Mouse (Mus musculus): ENCODE data around the gene Tmco5.
"Not testable (repeated sequence)": the region's sequence is repeated elsewhere in the genome, so short reads cannot be mapped to it uniquely, and the experiment has no call there.

Tmco5 gene

DNA sequence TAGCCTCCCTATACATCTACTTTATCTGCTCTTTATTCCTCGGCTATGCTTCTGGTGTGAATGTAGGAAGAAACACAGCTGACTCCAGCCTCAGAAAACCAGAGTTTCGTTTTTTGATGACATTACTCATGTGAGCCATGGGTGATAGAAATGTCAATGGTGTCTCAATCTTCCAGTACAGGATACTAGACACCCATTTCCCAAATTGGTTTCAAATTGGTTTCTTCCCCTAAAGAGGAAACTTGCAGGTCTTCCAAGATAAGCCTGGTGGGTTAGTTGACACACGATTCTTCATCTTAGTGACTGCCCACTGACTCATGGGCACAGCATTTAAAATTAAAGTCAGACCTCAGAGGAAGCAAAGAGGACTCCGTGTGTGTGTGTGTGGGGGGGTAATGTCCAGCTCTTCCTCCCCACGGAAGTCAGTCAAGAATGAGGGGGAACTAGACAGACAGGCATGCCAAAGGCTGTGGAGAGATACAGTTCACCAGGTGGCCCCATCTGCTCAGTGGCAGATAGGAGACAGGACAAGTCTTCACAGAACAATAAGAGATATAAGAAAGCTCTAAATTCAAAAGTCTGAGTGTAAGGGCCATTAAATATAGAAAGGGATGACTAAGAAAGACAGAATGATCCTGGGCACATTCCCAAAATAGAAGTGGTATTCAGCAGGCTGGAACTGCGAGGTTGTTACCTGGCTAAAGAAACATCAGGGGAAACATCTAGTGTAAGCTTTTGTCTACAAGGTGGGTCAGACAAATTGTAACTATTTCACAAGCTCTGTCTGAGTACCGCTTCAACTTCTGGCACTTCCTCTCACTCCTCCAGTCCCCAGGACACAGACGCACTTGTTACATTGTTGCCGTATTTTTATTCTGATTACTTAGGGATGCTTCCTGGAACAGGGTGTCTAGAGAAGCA, 44.3 kb downstream of the Tmco5 start:
- DNase-seq (ENCODE audit: low spot score in 2 of 2): no peak

DNA sequence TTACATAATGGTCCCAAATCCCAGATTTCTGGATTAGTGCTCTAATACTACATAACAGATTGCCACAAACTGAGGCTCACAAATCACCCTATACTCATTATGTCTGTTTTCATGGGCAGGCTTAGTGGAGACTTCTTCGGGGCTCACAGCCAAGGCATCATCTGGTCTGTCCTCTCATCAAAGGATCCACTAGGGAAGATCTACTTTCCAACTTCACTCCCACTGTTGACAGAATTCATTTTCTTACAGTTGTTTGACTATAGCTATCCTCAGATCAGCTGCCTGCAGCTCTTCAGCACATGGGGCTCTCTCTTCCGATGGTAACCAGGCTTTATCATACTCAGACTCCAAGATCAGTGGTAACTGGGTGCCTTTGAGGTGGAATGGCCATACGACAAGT, 45.2 kb downstream of the Tmco5 start:
- no peak for DNase-seq (ENCODE audit: low spot score in 2 of 2)

DNA sequence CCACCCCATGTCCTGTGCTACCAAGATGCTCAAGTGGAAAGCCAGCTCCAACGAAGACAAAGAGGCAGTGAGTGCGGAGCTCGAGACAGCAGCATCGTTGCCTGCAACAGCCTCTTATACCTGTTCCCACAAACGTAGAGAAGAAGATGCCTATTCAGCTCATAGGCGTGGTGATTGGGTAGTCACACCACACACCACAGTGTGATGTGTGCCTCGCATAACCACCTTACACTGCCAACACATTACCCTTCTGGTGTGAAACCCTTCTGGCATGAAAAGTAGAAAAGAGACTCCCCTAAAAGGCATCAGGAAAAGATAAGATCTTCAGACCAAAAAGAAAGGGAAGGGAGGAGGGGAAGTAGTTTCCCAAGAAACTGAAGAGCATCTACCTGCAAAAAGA, 45.8 kb downstream of the Tmco5 start:
- no peak for DNase-seq (ENCODE audit: low spot score in 2 of 2)

DNA sequence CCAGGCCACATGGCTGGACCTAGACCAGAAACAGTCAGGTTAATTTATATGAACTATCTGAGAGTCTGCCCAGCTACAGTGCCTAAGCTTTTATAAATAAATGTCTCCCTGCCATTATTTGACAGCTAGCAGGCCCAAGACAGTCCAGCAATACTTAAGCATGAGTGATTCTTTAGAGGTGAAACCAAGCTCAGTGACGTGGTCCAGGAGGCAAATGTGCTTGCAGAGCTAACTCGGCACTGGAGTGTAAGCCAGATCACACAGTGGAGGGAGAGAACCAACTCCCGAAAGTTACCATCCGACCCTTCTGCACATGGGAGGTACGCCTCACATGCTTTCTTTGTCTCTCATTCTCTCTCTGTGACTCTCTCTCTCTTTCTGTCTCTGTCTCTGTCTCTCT, 46.7 kb downstream of the Tmco5 start:
- no peak for DNase-seq (ENCODE audit: low spot score in 2 of 2)

GRCm38 (mm10) chr2:116932218-116932617, 53.7 kb downstream of the Tmco5 start:
- DNase-seq (ENCODE audit: low spot score in 2 of 2): no peak

GRCm38 (mm10) chr2:116934236-116934635, 55.7 kb downstream of the Tmco5 start:
- DNase-seq (ENCODE audit: low spot score in 2 of 2): not testable (repeated sequence)

DNA sequence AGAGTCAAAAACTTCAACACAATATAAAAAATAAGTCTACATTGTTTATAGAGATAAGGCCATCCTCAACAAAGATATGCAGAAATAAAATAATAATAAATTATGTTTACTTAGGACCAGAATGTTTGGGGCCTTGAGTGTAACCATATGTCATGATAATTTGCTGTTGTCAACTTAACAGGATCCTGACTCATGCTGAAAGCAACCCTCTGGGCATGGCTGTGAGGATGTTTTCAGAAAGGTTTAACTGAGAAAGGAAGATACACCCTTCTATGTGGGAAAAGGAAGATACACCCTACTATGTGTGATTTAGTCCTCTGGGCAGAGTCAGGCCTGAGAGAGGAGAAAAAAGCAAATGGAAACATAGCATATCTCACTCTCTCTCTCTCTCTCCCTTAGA, 56.3 kb downstream of the Tmco5 start:
- DNase-seq (ENCODE audit: low spot score in 2 of 2): no peak

GRCm38 (mm10) chr2:116936371-116936770, 57.9 kb downstream of the Tmco5 start:
- no peak for DNase-seq (ENCODE audit: low spot score in 2 of 2)

DNA sequence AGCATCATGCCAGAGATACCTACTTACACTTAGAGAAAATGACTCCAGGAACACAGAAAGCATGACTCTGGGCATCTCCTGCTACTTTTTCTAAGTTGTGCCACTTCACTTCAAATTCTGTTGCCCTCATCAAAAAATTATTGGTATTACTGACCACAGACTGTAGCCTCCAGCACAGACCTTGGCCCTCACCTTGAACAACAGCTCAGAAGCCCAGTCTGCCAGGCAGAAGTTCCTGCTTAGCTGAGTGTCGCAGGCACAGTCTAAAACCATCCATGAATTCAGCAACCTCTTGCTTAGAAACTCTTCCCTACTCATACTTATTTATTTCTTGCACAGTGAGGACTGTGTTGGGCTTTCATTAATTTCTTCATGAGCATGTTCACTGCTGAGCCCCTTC, 58.7 kb downstream of the Tmco5 start:
- no peak for DNase-seq (ENCODE audit: low spot score in 2 of 2)

DNA sequence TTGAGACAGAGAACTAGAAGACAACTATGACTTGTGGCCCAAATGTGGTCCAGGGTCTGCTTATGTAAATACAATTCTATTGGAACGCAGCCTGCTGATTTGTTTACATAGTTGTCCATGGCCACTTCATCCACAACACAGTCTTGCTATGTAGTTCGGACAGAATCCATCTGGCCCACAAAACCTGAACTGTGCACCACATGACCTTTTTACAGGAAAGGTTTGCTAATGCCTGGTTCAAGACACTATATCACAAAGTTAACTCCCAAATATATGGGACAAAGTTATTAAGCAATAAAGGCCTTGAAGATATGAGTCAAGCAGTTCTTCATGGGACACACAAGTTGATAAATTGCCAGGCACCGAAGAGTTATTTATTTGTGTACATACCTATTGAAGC, 63.3 kb downstream of the Tmco5 start:
- no peak for DNase-seq (ENCODE audit: low spot score in 2 of 2)

All from spleen, postnatal 10 days (tissue).